Mouse (Mus musculus): ENCODE measurements at regions not wholly inside any gene's neighbourhood (a gene's known extent, or its start where the extent isn't known, plus 50 kb on each side); places are given as distances from the start of the nearest gene placed in this dataset.

DNA sequence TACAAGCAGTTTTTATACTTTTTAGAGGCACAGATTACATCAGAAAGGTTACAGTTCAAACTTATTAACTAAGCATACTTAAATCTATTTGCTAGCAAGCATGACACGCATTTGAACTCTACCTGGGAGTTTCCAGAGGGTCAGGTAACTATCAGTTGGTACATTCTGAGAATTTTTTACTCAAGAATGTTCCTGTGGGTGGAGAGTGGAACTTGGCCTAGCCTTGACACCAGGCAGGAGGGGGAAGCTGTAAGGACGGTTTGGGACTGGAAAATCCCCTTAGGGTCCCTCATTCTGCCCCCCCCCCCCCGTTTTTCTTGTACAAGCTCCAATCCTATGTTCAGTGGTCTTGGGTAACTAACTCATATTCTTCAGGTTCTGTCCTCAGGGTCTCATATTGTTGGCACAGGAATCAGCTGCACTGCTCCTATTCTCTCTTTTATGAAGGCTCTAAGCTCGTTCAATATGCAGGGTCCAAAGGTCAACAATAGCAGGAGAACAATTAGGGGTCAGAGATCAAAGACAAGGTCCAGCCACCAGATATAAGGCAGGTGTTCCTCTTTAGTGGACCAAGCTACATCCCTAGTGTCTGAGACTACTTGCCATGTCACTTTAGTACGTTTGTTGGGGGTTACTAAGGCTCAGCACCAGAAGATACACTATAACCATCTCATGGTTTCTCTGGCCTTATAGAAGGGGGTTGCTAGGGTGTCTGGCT lies 159.3 kb upstream of the Spaca1 start:
- Histone ChIP-seq H3K9me3 (replicated peaks; ENCODE audit: insufficient read depth, low read length) (no peaks in the 10 kb centered on the region), H3K36me3 (ENCODE audit: control insufficient read depth in 1 of 2, insufficient read depth in 2 of 2, low read length in 2 of 2) (no peaks in the 10 kb centered on the region), H3K4me3 (ENCODE audit: control insufficient read depth in 1 of 2, insufficient read depth in 1 of 2, low read depth in 2 of 2, low read length in 2 of 2) (no peak overlapping the region), H3K79me2 (ENCODE audit: control insufficient read depth, insufficient read depth, low read length, poor library complexity) (no peaks in the 10 kb centered on the region), H3K9ac (ENCODE audit: control insufficient read depth, low read depth, low read length, poor library complexity, severe bottlenecking) (no peak overlapping the region), H3K4me1 (ENCODE audit: control insufficient read depth in 1 of 2, insufficient read depth in 2 of 2, low read length in 2 of 2) (no peaks in the 10 kb centered on the region), H3K27me3 (ENCODE audit: control insufficient read depth in 1 of 2, insufficient read depth in 2 of 2, low read length in 2 of 2) (no peaks in the 10 kb centered on the region; a peak in 1 of 4 replicates), H3K27ac (ENCODE audit: control insufficient read depth, low read depth, low read length) (no peak overlapping the region)
- DNase-seq (ENCODE audit: low read depth, low spot score): no peak
- no peak for TF ChIP-seq ZC3H11A (IDR thresholded peaks at IDR 0.05; ENCODE audit: low read depth, low read length)
- TF ChIP-seq ZKSCAN1 (IDR thresholded peaks at IDR 0.05; ENCODE audit: low read depth, low read length): no peak
- no peak for TF ChIP-seq SIN3A (IDR thresholded peaks at IDR 0.05; ENCODE audit: low read length)
- no peak for TF ChIP-seq GATA1 (IDR thresholded peaks at IDR 0.05; ENCODE audit: low read depth, low read length)
- TF ChIP-seq POLR2A (IDR thresholded peaks at IDR 0.05; ENCODE audit: control insufficient read depth in 1 of 2, insufficient read depth in 1 of 2, low read depth in 1 of 2, low read length in 2 of 2, poor library complexity in 1 of 2): no peak
- TF ChIP-seq ZMIZ1 (IDR thresholded peaks at IDR 0.05; ENCODE audit: low read depth, low read length): no peak
- TF ChIP-seq MEF2A (IDR thresholded peaks at IDR 0.05; ENCODE audit: extremely low read depth, insufficient replicate concordance, low read depth, low read length, poor library complexity, severe bottlenecking): no peak
- TF ChIP-seq TCF12 (IDR thresholded peaks at IDR 0.05; ENCODE audit: low read depth, low read length): no peak
- TF ChIP-seq NELFE (IDR thresholded peaks at IDR 0.05; ENCODE audit: low read depth, low read length): no peak
- no peak for TF ChIP-seq MAZ (IDR thresholded peaks at IDR 0.05; ENCODE audit: low read depth, low read length)
- TF ChIP-seq ZNF384 (IDR thresholded peaks at IDR 0.05; ENCODE audit: low read depth, low read length): no peak
- TF ChIP-seq BHLHE40 (IDR thresholded peaks at IDR 0.05; ENCODE audit: borderline replicate concordance, low read depth, low read length): no peak
- TF ChIP-seq TBP (IDR thresholded peaks at IDR 0.05; ENCODE audit: low read depth, low read length): no peak
- TF ChIP-seq ETS1 (IDR thresholded peaks at IDR 0.05; ENCODE audit: low read depth, low read length): no peak
- TF ChIP-seq SMC3 (IDR thresholded peaks at IDR 0.05; ENCODE audit: low read depth, low read length): no peak
- no peak for TF ChIP-seq NRF1 (IDR thresholded peaks at IDR 0.05; ENCODE audit: insufficient read depth, low read depth, low read length, poor library complexity, severe bottlenecking)
- no peak for TF ChIP-seq RCOR1 (IDR thresholded peaks at IDR 0.05; ENCODE audit: low read depth, low read length)
- TF ChIP-seq GABPA (IDR thresholded peaks at IDR 0.05; ENCODE audit: low read depth, low read length): no peak
- TF ChIP-seq CHD1 (IDR thresholded peaks at IDR 0.05; ENCODE audit: low read depth, low read length): no peak
- TF ChIP-seq MYB (IDR thresholded peaks at IDR 0.05; ENCODE audit: low read depth, low read length): no peak

DNA sequence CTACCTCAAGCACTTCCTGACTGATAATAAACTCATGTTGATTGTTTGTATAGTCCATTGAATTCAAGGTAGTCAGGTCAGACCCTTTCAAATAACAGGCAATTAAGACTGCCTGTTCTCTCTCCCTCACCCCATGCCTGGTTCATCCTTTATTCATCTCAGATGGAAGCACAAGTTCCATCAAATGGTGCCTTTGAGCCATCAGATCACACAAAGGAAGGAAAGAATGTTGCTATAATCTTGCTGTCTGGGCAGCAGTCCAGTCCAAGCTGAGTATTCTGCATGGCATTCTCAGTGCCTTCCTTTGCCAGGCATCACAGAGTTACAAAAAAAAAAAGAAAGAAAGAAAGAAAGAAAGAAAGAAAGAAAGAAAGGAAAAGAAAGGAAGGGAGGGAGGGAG lies 163.7 kb upstream of the Spaca1 start:
- Histone ChIP-seq H3K27me3 (ENCODE audit: control insufficient read depth in 1 of 2, insufficient read depth in 2 of 2, low read length in 2 of 2) (no peaks in the 10 kb centered on the region; a peak in 1 of 4 replicates), H3K4me3 (ENCODE audit: control insufficient read depth in 1 of 2, insufficient read depth in 1 of 2, low read depth in 2 of 2, low read length in 2 of 2) (no peak overlapping the region), H3K4me1 (ENCODE audit: control insufficient read depth in 1 of 2, insufficient read depth in 2 of 2, low read length in 2 of 2) (no peaks in the 10 kb centered on the region), H3K9me3 (replicated peaks; ENCODE audit: insufficient read depth, low read length) (no peaks in the 10 kb centered on the region), H3K27ac (ENCODE audit: control insufficient read depth, low read depth, low read length) (no peak overlapping the region), H3K36me3 (ENCODE audit: control insufficient read depth in 1 of 2, insufficient read depth in 2 of 2, low read length in 2 of 2) (no peaks in the 10 kb centered on the region), H3K79me2 (ENCODE audit: control insufficient read depth, insufficient read depth, low read length, poor library complexity) (no peaks in the 10 kb centered on the region), H3K9ac (ENCODE audit: control insufficient read depth, low read depth, low read length, poor library complexity, severe bottlenecking) (no peak overlapping the region)
- TF ChIP-seq RAD21 (IDR thresholded peaks at IDR 0.05; ENCODE audit: low read depth, low read length): no peak
- no peak for TF ChIP-seq TBP (IDR thresholded peaks at IDR 0.05; ENCODE audit: low read depth, low read length)
- no peak for TF ChIP-seq MEF2A (IDR thresholded peaks at IDR 0.05; ENCODE audit: extremely low read depth, insufficient replicate concordance, low read depth, low read length, poor library complexity, severe bottlenecking)
- TF ChIP-seq MYB (IDR thresholded peaks at IDR 0.05; ENCODE audit: low read depth, low read length): no peak
- TF ChIP-seq ELF1 (IDR thresholded peaks at IDR 0.05; ENCODE audit: low read depth, low read length): no peak
- no peak for TF ChIP-seq GATA1 (IDR thresholded peaks at IDR 0.05; ENCODE audit: low read depth, low read length)
- no peak for TF ChIP-seq MAZ (IDR thresholded peaks at IDR 0.05; ENCODE audit: low read depth, low read length)
- no peak for TF ChIP-seq ZNF384 (IDR thresholded peaks at IDR 0.05; ENCODE audit: low read depth, low read length)
- TF ChIP-seq GABPA (IDR thresholded peaks at IDR 0.05; ENCODE audit: low read depth, low read length): no peak
- no peak for TF ChIP-seq NELFE (IDR thresholded peaks at IDR 0.05; ENCODE audit: low read depth, low read length)
- no peak for TF ChIP-seq CHD1 (IDR thresholded peaks at IDR 0.05; ENCODE audit: low read depth, low read length)
- no peak for TF ChIP-seq MAFK (IDR thresholded peaks at IDR 0.05; ENCODE audit: borderline replicate concordance, low read depth, low read length)
- TF ChIP-seq TCF12 (IDR thresholded peaks at IDR 0.05; ENCODE audit: low read depth, low read length): no peak
- no peak for TF ChIP-seq CTCF (IDR thresholded peaks at IDR 0.05 in 2 of 3, conservative IDR thresholded peaks at IDR 0.05 in 1 of 3; ENCODE audit: control insufficient read depth in 1 of 3, insufficient read depth in 1 of 3, low read depth in 2 of 3, low read length in 3 of 3, poor library complexity in 1 of 3, severe bottlenecking in 1 of 3)
- no peak for DNase-seq (ENCODE audit: low read depth, low spot score)
